Mouse (Mus musculus): ENCODE data around the gene Pfkfb4. TPM values are rescaled to one million over a fixed set of nuclear protein-coding genes. Genes with fewer than 3 reads are reported as not detected.
A peak's percentile ranks its signal among the peaks of the same experiment; 100 is the strongest.

Pfkfb4 gene
- polyA plus RNA-seq, 1 experiment from 2014 or later, result 22.9 TPM

DNA sequence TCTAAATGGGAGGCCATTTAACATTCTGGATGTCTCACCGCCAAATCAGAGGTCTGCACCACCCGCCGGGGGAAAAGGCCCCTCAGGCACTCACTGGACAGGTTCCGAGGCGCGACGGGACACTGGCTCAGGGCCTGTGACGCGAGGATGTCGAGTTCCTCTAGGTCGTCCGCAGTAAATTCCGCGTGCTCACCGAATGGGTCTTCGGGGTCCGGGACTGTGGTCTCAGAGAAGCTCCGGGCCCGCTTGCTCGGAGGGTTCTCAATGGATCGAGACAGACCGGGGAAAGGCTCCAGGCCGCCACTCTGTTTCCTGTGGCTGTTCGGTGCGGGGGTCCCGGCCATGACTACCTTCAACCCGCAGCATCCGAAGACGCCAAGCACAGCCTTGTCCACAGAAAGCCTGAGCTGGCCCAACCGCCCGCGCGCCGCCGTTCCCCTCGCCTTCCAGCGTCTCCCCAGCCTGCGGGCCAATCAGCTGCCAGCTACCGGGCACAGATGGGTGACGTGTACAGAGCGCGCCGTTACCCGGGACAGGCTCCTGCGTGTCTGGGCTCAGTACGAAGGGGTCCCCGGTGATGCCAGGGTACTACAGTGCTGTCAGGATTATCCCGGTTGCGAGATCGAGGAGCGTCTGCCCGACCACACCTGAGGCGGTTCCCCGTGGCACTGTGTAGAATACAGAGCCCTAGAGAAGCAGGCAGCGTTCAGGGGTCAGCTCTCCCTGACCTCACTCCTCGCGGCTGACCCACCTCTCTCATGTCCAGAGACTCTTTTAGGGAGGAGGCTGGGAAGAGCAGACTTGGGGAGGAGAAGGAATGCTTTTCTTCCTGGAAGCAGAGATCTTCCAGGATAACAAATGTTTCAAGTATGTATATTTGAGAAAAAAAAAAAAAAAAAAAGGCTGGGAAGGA is 82.3 kb downstream of the Pfkfb4 start, which contains the start of gene Atrip:
Atrip (minus strand) TSS at position 464 of the 913 bp plus-strand sequence.
- 0 out of 2 replicates have a peak within 1 kb of the TSS, but pooled peaks have one; percentile 54 for H3K27ac ChIP-seq
- peak; percentile 100 for ATAC-seq (ENCODE audit: low FRiP score, low read depth)
- peaks cover 17% of the 10 kb centered on the region for H3K4me1 ChIP-seq
- peak within 1 kb of the TSS; percentile 86 for H3K9ac ChIP-seq
- H3K27me3 ChIP-seq (replicated peaks), result no peaks in the 10 kb centered on the region
- peak within 1 kb of the TSS; percentile 91 for H3K4me2 ChIP-seq (replicated peaks)
- H3K36me3 ChIP-seq, result peaks cover 35% of the 10 kb centered on the region
- under 1% methylated on average over 57 of the region's 57 CpGs for WGBS
- peak within 1 kb of the TSS; percentile 73 for H3K4me3 ChIP-seq
- no peaks in the 10 kb centered on the region for H3K9me3 ChIP-seq

DNA sequence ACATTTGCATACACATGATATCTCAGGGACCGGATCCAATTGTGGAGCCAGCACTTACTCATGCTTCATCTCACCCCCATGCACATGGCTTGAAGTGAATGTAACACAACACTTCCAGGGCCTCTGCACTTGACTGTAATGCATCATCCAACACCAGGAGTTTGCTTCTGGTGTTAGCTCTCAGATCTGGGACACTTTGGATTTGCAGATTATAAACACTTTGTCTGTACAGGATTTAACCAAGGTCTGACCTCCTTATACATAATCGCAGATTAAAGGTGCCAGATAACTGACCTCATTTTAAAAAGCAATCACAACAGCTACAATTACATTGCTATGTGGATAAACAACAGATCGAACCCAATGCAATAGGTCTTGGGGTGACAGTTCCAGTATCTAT is 88.9 kb downstream of the Pfkfb4 start:
- Histone ChIP-seq H3K4me2 (replicated peaks) (peak overlapping the region; percentile 89; the same call in 1 of the 2 replicates), H3K36me3 (peaks cover 22% of the 10 kb centered on the region), H3K27me3 (replicated peaks) (no peaks in the 10 kb centered on the region), H3K27ac (no peak overlapping the region), H3K9ac (no peak overlapping the region), H3K9me3 (no peaks in the 10 kb centered on the region), H3K4me3 (no peak overlapping the region), H3K4me1 (peaks cover 26% of the 10 kb centered on the region)
- WGBS, result 97% methylated on average over 3 of the region's 3 CpGs
- no peak for ATAC-seq (ENCODE audit: low FRiP score, low read depth)

DNA sequence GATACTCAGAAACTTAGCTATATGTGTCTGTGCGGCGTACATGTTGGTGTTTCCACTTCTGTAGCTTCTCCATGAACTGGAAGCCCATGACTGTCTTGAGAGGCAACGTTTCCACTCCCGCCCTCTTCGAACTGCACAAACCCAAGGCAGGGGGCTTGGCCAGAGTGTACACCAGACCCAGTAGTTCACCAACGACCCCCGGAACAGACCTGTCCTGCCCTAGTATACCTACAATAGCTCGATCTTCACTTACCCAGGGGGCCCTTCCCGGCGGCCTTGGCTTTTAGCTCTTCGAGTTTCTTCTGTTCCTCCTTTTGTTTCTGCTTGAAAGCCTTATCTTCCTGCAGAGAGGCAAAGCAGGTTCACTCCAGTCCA is 90.2 kb downstream of the Pfkfb4 start:
- peaks cover 22% of the 10 kb centered on the region for H3K36me3 ChIP-seq
- peak overlapping the region; percentile 37; the same call in 1 of the 2 replicates for H3K27ac ChIP-seq
- H3K27me3 ChIP-seq (replicated peaks), result no peaks in the 10 kb centered on the region
- peaks cover 26% of the 10 kb centered on the region for H3K4me1 ChIP-seq
- H3K9me3 ChIP-seq, result no peaks in the 10 kb centered on the region
- 8% methylated on average over 11 of the region's 11 CpGs for WGBS
- peak overlapping the region; percentile 89 for H3K4me2 ChIP-seq (replicated peaks)
- H3K9ac ChIP-seq, result peak overlapping the region; percentile 87
- ATAC-seq (ENCODE audit: low FRiP score, low read depth), result peak; percentile 14; the same call in 1 of the 2 replicates
- peak overlapping the region; percentile 84 for H3K4me3 ChIP-seq

MicroRNA genes within 50 kb of the gene (microRNA counts, 519-probe panel; counts per million panel counts)
- 342 counts per million, percentile 67 among the panel's probes with 10 or more counts for microRNA mmu-miR-711

Small RNA genes lying within 50 kb of the gene (microRNA-seq; reads per million reads assigned to microRNA genes)
- gene Mir711, result not detected

Other genes starting within 250 kb of the Pfkfb4 start
- gene Ip6k2, start 208.0 kb upstream of the Pfkfb4 start, polyA plus RNA-seq (2016; fragmentation: Nextera tagmentation; extraction: Ambion mirVana), result 167 and 170 TPM in 2 replicates
- 16.4 and 23.6 TPM in 2 replicates for gene Nckipsd, start 183.4 kb upstream of the Pfkfb4 start, polyA plus RNA-seq (2016; fragmentation: Nextera tagmentation; extraction: Ambion mirVana)
- gene Celsr3, start 165.5 kb upstream of the Pfkfb4 start, polyA plus RNA-seq (2016; fragmentation: Nextera tagmentation; extraction: Ambion mirVana), result 12.1 and 14.3 TPM in 2 replicates
- gene Slc26a6, start 138.5 kb upstream of the Pfkfb4 start, polyA plus RNA-seq (2016; fragmentation: Nextera tagmentation; extraction: Ambion mirVana), result 10.8 and 11.9 TPM in 2 replicates
- not detected in 2 replicates for gene Tmem89, start 77.2 kb upstream of the Pfkfb4 start, polyA plus RNA-seq (2016; fragmentation: Nextera tagmentation; extraction: Ambion mirVana)
- gene Uqcrc1, start 55.1 kb upstream of the Pfkfb4 start, polyA plus RNA-seq (2016; fragmentation: Nextera tagmentation; extraction: Ambion mirVana), result 401 and 409 TPM in 2 replicates
- gene Col7a1, start 38.2 kb upstream of the Pfkfb4 start, polyA plus RNA-seq (2016; fragmentation: Nextera tagmentation; extraction: Ambion mirVana), result 1.6 and 1.9 TPM in 2 replicates
- not detected in 2 replicates for gene Ucn2, start 5.8 kb upstream of the Pfkfb4 start, polyA plus RNA-seq (2016; fragmentation: Nextera tagmentation; extraction: Ambion mirVana)
- gene Shisa5, start 46.8 kb downstream of the Pfkfb4 start, polyA plus RNA-seq (2016; fragmentation: Nextera tagmentation; extraction: Ambion mirVana), result 44.4 and 45.0 TPM in 2 replicates
- gene Trex1, start 68.0 kb downstream of the Pfkfb4 start, polyA plus RNA-seq (2016; fragmentation: Nextera tagmentation; extraction: Ambion mirVana), result 8.9 and 10.6 TPM in 2 replicates
- 29.8 and 30.1 TPM in 2 replicates for gene Atrip, start 82.3 kb downstream of the Pfkfb4 start, polyA plus RNA-seq (2016; fragmentation: Nextera tagmentation; extraction: Ambion mirVana)
- gene Ccdc51, start 90.7 kb downstream of the Pfkfb4 start, polyA plus RNA-seq (2016; fragmentation: Nextera tagmentation; extraction: Ambion mirVana), result 14.5 and 15.0 TPM in 2 replicates
- gene Tma7, start 90.8 kb downstream of the Pfkfb4 start, polyA plus RNA-seq (2016; fragmentation: Nextera tagmentation; extraction: Ambion mirVana), result 739 and 773 TPM in 2 replicates
- gene Plxnb1, start 103.6 kb downstream of the Pfkfb4 start, polyA plus RNA-seq (2016; fragmentation: Nextera tagmentation; extraction: Ambion mirVana), result 33.3 and 38.3 TPM in 2 replicates
- not detected in 2 replicates for gene Fbxw21, start 170.3 kb downstream of the Pfkfb4 start, polyA plus RNA-seq (2016; fragmentation: Nextera tagmentation; extraction: Ambion mirVana)
- gene Fbxw13, start 204.2 kb downstream of the Pfkfb4 start, polyA plus RNA-seq (2016; fragmentation: Nextera tagmentation; extraction: Ambion mirVana), result not detected in 2 replicates
- not detected in 2 replicates for gene Fbxw20, start 243.0 kb downstream of the Pfkfb4 start, polyA plus RNA-seq (2016; fragmentation: Nextera tagmentation; extraction: Ambion mirVana)